Mouse (Mus musculus): Measurements from ENCODE around the gene Cfap54. TPM values are rescaled to one million over a fixed set of nuclear protein-coding genes. Genes with fewer than 3 reads are reported as not detected.
A peak's percentile ranks its signal among the peaks of the same experiment; 100 is the strongest.

The Cfap54 gene
- polyA plus RNA-seq, 1 experiment = 1.8 TPM

GRCm38 (mm10) chr10:93111412-93111811 is 30.0 kb upstream of the Cfap54 start:
- Histone ChIP-seq H3K4me1 (ENCODE audit: control insufficient read depth, insufficient read depth, low read length) (peaks cover 1% of the 10 kb centered on the region; the same call in 1 of the 2 replicates), H3K27ac (ENCODE audit: control insufficient read depth, insufficient read depth, low read depth, low read length, poor library complexity) (peak overlapping the region; percentile 35; the same call in 1 of the 2 replicates), H3K4me3 (replicated peaks; ENCODE audit: control insufficient read depth, low read depth, low read length) (no peak overlapping the region)
- 39% methylated on average over 8 of the region's 8 CpGs for WGBS
- TF ChIP-seq CTCF (IDR thresholded peaks at IDR 0.05; ENCODE audit: control insufficient read depth, insufficient read depth, low read length) = no peak
- TF ChIP-seq POLR2A (IDR thresholded peaks at IDR 0.05; ENCODE audit: borderline replicate concordance, control insufficient read depth, low read depth, low read length) = no peak

GRCm38 (mm10) chr10:93105358-93105757 is 23.9 kb upstream of the Cfap54 start:
- TF ChIP-seq CTCF (IDR thresholded peaks at IDR 0.05; ENCODE audit: control insufficient read depth, insufficient read depth, low read length) (no peak), POLR2A (IDR thresholded peaks at IDR 0.05; ENCODE audit: borderline replicate concordance, control insufficient read depth, low read depth, low read length) (no peak)
- H3K4me1 ChIP-seq (ENCODE audit: control insufficient read depth, insufficient read depth, low read length) = no peaks in the 10 kb centered on the region; the same call in 1 of the 2 replicates
- H3K27ac ChIP-seq (ENCODE audit: control insufficient read depth, insufficient read depth, low read depth, low read length, poor library complexity) = no peak overlapping the region
- H3K4me3 ChIP-seq (replicated peaks; ENCODE audit: control insufficient read depth, low read depth, low read length) = no peak overlapping the region
- WGBS = 83% methylated on average over 7 of the region's 7 CpGs

- TF ChIP-seq CTCF (IDR thresholded peaks at IDR 0.05; ENCODE audit: control insufficient read depth, insufficient read depth, low read length) = no peak
- no peak for TF ChIP-seq POLR2A (IDR thresholded peaks at IDR 0.05; ENCODE audit: borderline replicate concordance, control insufficient read depth, low read depth, low read length)
- H3K4me3 ChIP-seq (replicated peaks; ENCODE audit: control insufficient read depth, low read depth, low read length) = no peak overlapping the region
- 76% methylated on average over 6 of the region's 6 CpGs for WGBS
- H3K4me1 ChIP-seq (ENCODE audit: control insufficient read depth, insufficient read depth, low read length) = no peaks in the 10 kb centered on the region; the same call in 1 of the 2 replicates
- H3K27ac ChIP-seq (ENCODE audit: control insufficient read depth, insufficient read depth, low read depth, low read length, poor library complexity) = no peak overlapping the region
These were observed 22.9 kb upstream of the Cfap54 start for GRCm38 (mm10) chr10:93104357-93104756.

- Histone ChIP-seq H3K4me3 (replicated peaks; ENCODE audit: control insufficient read depth, low read depth, low read length) (no peak overlapping the region), H3K27ac (ENCODE audit: control insufficient read depth, insufficient read depth, low read depth, low read length, poor library complexity) (no peak overlapping the region), H3K4me1 (ENCODE audit: control insufficient read depth, insufficient read depth, low read length) (no peaks in the 10 kb centered on the region; the same call in 1 of the 2 replicates)
- TF ChIP-seq CTCF (IDR thresholded peaks at IDR 0.05; ENCODE audit: control insufficient read depth, insufficient read depth, low read length) = no peak
- TF ChIP-seq POLR2A (IDR thresholded peaks at IDR 0.05; ENCODE audit: borderline replicate concordance, control insufficient read depth, low read depth, low read length) = no peak
- 87% methylated on average over 11 of the region's 11 CpGs for WGBS
These were observed 22.3 kb upstream of the Cfap54 start for GRCm38 (mm10) chr10:93103676-93104075.

- no peak overlapping the region for H3K27ac ChIP-seq (ENCODE audit: control insufficient read depth, insufficient read depth, low read depth, low read length, poor library complexity)
- TF ChIP-seq CTCF (IDR thresholded peaks at IDR 0.05; ENCODE audit: control insufficient read depth, insufficient read depth, low read length) = no peak
- TF ChIP-seq POLR2A (IDR thresholded peaks at IDR 0.05; ENCODE audit: borderline replicate concordance, control insufficient read depth, low read depth, low read length) = no peak
- H3K4me3 ChIP-seq (replicated peaks; ENCODE audit: control insufficient read depth, low read depth, low read length) = no peak overlapping the region
- H3K4me1 ChIP-seq (ENCODE audit: control insufficient read depth, insufficient read depth, low read length) = no peaks in the 10 kb centered on the region; the same call in none of the 2 replicates
- 70% methylated on average over 5 of the region's 5 CpGs for WGBS
These were observed 20.9 kb upstream of the Cfap54 start for GRCm38 (mm10) chr10:93102321-93102720.

GRCm38 (mm10) chr10:93098211-93098805 is 16.9 kb upstream of the Cfap54 start:
- no peak for TF ChIP-seq CTCF (IDR thresholded peaks at IDR 0.05; ENCODE audit: control insufficient read depth, insufficient read depth, low read length)
- no peak for TF ChIP-seq POLR2A (IDR thresholded peaks at IDR 0.05; ENCODE audit: borderline replicate concordance, control insufficient read depth, low read depth, low read length)
- Histone ChIP-seq H3K4me3 (replicated peaks; ENCODE audit: control insufficient read depth, low read depth, low read length) (no peak overlapping the region), H3K4me1 (ENCODE audit: control insufficient read depth, insufficient read depth, low read length) (peaks cover 2% of the 10 kb centered on the region), H3K27ac (ENCODE audit: control insufficient read depth, insufficient read depth, low read depth, low read length, poor library complexity) (no peak overlapping the region)
- 59% methylated on average over 7 of the region's 7 CpGs for WGBS

GRCm38 (mm10) chr10:93097439-93097838 is 16.0 kb upstream of the Cfap54 start:
- TF ChIP-seq CTCF (IDR thresholded peaks at IDR 0.05; ENCODE audit: control insufficient read depth, insufficient read depth, low read length) (no peak), POLR2A (IDR thresholded peaks at IDR 0.05; ENCODE audit: borderline replicate concordance, control insufficient read depth, low read depth, low read length) (no peak)
- Histone ChIP-seq H3K4me3 (replicated peaks; ENCODE audit: control insufficient read depth, low read depth, low read length) (no peak overlapping the region), H3K4me1 (ENCODE audit: control insufficient read depth, insufficient read depth, low read length) (peaks cover 2% of the 10 kb centered on the region), H3K27ac (ENCODE audit: control insufficient read depth, insufficient read depth, low read depth, low read length, poor library complexity) (no peak overlapping the region)
- WGBS = 86% methylated on average over 7 of the region's 7 CpGs

GRCm38 (mm10) chr10:93095827-93096226 is 14.4 kb upstream of the Cfap54 start:
- 30% methylated on average over 4 of the region's 4 CpGs for WGBS

More at GRCm38 (mm10) chr10:93095827-93096226, 14.4 kb upstream of the Cfap54 start:
- no peak for TF ChIP-seq POLR2A (IDR thresholded peaks at IDR 0.05; ENCODE audit: borderline replicate concordance, control insufficient read depth, low read depth, low read length)
- TF ChIP-seq CTCF (IDR thresholded peaks at IDR 0.05; ENCODE audit: control insufficient read depth, insufficient read depth, low read length) = no peak
- peak overlapping the region; percentile 52 for H3K27ac ChIP-seq (ENCODE audit: control insufficient read depth, insufficient read depth, low read depth, low read length, poor library complexity)
- H3K4me3 ChIP-seq (replicated peaks; ENCODE audit: control insufficient read depth, low read depth, low read length) = no peak overlapping the region
- H3K4me1 ChIP-seq (ENCODE audit: control insufficient read depth, insufficient read depth, low read length) = peaks cover 2% of the 10 kb centered on the region

Measured in bone marrow, adult 2 months (tissue).